Mouse (Mus musculus): ENCODE data around the gene Lsr. TPM values are rescaled to one million over a fixed set of nuclear protein-coding genes. Genes with fewer than 3 reads are reported as not detected.
"Not testable (repeated sequence)": the region's sequence is repeated elsewhere in the genome, so short reads cannot be mapped to it uniquely, and the experiment has no call there.

Gene Lsr
- total RNA-seq, 1 experiment from 2014 or later: 5.1 TPM

GRCm38 (mm10) chr7:30924581-30924980 lies 48.7 kb downstream of the Lsr start, which contains the start of gene Hamp2:
TSS of gene Hamp2 (minus strand) at chr7:30924681.
- not testable (repeated sequence) for DNase-seq

GRCm38 (mm10) chr7:30924071-30924470 lies 49.2 kb downstream of the Lsr start:
- no peak for DNase-seq

DNA sequence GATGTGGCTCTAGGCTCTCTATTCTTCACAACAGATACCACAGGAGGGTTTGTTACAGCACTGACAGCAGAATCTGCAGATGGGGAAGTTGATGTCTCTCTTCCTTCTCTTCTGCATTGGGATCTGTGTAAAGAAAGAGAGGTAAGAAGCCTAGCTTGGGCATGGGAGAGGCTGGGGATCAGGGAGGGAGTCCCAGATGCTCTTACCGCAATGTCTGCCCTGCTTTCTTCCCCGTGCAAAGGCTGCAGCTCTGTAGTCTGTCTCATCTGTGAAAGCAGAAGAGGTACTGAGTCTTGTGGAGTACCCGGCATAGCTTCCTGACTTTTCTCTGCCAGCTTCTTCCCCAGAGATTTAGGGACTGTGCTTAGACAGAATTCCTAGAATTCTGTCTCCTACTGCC lies 50.8 kb downstream of the Lsr start:
- not testable (repeated sequence) for DNase-seq

- no peak for DNase-seq
These were observed 53.0 kb downstream of the Lsr start for GRCm38 (mm10) chr7:30920217-30920616.

- no peak for DNase-seq
These were observed 56.0 kb downstream of the Lsr start for GRCm38 (mm10) chr7:30917219-30917618.

- DNase-seq: no peak
These were observed 56.6 kb downstream of the Lsr start for GRCm38 (mm10) chr7:30916713-30917112.

DNA sequence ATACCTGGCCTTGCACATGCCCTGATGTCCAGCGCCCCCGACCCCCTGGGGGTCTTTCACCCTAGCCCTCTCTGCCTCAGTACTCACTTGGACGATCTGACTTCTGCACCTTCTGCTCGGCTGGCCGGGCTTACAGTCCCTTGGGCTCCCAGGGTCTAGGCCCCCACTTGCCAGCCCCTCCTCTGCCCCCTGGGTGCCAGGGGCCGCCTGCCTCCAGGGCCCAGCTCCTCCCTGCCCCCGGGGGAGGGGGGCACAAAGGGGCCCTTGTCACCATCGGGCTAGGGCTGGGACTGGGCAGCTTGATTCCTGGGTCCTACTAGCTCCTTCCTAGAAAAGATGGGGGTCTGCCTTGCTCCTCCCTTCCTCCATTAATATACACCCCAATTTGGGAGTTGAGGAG lies 58.5 kb downstream of the Lsr start, which contains the start of gene Mag:
Gene Mag (minus strand): TSS at position 142 of the 400 bp plus-strand sequence.
- DNase-seq: no peak

DNA sequence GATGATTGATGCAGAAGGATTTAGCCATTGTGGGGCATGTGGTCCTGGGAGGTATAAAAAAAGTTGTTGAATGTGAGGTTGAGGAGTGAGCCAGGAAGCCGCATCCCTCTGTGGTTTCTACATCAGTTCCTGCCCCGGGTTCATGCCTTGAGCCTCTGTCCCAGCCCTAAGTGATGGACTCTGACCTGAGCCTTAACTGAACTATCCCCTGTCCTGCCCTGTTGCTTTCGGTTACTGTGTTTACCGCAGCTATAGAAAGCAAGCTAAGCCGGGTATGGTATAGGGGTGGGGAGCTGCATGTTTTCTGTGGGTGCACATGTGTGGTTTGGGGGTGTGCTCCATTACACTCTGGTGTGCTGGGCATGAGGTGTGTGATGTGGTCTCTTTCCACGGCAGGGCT lies 63.5 kb downstream of the Lsr start:
- no peak for DNase-seq

- no peak for DNase-seq
These were observed 64.3 kb downstream of the Lsr start for GRCm38 (mm10) chr7:30908992-30909431.

GRCm38 (mm10) chr7:30908277-30908991 lies 64.8 kb downstream of the Lsr start:
- no peak for DNase-seq

Other genes starting within 250 kb of the Lsr start
- 209 TPM in 2 replicates for gene Tmem147, start 243.9 kb downstream of the Lsr start, total RNA-seq (2021)
- not detected in 2 replicates for gene Gapdhs, start 229.8 kb downstream of the Lsr start, total RNA-seq (2021)
- gene Sbsn, start 222.0 kb downstream of the Lsr start, total RNA-seq (2021): 310 and 338 TPM in 2 replicates
- gene Dmkn, start 209.7 kb downstream of the Lsr start, total RNA-seq (2021): 1.4 and 2.6 TPM in 2 replicates
- not detected in 2 replicates for gene Krtdap, start 185.6 kb downstream of the Lsr start, total RNA-seq (2021)
- 0.52 TPM in 1 of 2 replicates, not detected in the other for gene Ffar2, start 149.7 kb downstream of the Lsr start, total RNA-seq (2021)
- gene Ffar3, start 117.3 kb downstream of the Lsr start, total RNA-seq (2021): 0.70 TPM in 1 of 2 replicates, not detected in the other
- not detected in 2 replicates for gene Ffar1, start 111.9 kb downstream of the Lsr start, total RNA-seq (2021)
- 0.30 TPM in 1 of 2 replicates, not detected in the other for gene Cd22, start 93.1 kb downstream of the Lsr start, total RNA-seq (2021)
- 0.21 TPM in 1 of 2 replicates, not detected in the other for gene Mag, start 58.6 kb downstream of the Lsr start, total RNA-seq (2021)
- gene Hamp2, start 48.8 kb downstream of the Lsr start, total RNA-seq (2021): 2.4 and 9.8 TPM in 2 replicates
- 11.2 and 12.4 TPM in 2 replicates for gene Hamp, start 29.4 kb downstream of the Lsr start, total RNA-seq (2021)
- gene Usf2, start 16.7 kb downstream of the Lsr start, total RNA-seq (2021): 150 and 153 TPM in 2 replicates
- gene Fam187b, start 326 bp upstream of the Lsr start, total RNA-seq (2021): 1.00 TPM in 1 of 2 replicates, not detected in the other
- gene Fxyd5, start 69.0 kb upstream of the Lsr start, total RNA-seq (2021): 35.9 and 36.5 TPM in 2 replicates
- gene Fxyd7, start 78.0 kb upstream of the Lsr start, total RNA-seq (2021): 0.55 TPM in 1 of 2 replicates, not detected in the other
- 151 and 212 TPM in 2 replicates for gene Fxyd1, start 83.7 kb upstream of the Lsr start, total RNA-seq (2021)
- 3.7 and 3.8 TPM in 2 replicates for gene Lgi4, start 85.9 kb upstream of the Lsr start, total RNA-seq (2021)
- gene Fxyd3, start 103.2 kb upstream of the Lsr start, total RNA-seq (2021): 0.73 and 1.9 TPM in 2 replicates
- gene Hpn, start 141.8 kb upstream of the Lsr start, total RNA-seq (2021): 1.4 and 4.5 TPM in 2 replicates
- gene Scn1b, start 153.5 kb upstream of the Lsr start, total RNA-seq (2021): 10.1 and 11.3 TPM in 2 replicates
- gene Gramd1a, start 182.4 kb upstream of the Lsr start, total RNA-seq (2021): 42.9 and 50.5 TPM in 2 replicates

All from adrenal gland, postnatal 25 days (tissue).